Mouse (Mus musculus): ENCODE measurements around the gene Fam57b. TPM values are rescaled to one million over a fixed set of nuclear protein-coding genes. Genes with fewer than 3 reads are reported as not detected.

Gene Fam57b
- polyA plus RNA-seq, 1 experiment: 0.94 TPM

DNA sequence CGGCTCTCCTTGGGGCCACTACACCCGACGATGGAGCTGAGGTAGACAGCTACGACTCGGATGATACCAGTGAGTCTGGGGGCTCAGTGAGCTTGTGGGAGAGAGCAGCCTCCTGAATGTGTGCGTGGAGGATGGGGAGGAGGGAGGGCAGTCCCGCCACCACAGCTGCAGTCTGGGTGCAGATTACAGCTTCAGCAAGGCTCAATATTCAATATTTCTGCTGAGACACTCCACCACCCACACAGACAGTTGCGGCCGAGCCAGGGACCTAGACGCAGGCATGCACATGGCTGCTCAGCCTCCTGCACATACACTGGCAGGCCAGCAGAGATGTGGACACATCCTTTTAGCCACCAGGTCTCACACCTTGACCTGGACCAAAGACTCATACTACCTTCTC lies 51.3 kb downstream of the Fam57b start:
- TF ChIP-seq POLR2AphosphoS2 (IDR thresholded peaks at IDR 0.05; ENCODE audit: insufficient read length, low read depth) (no peak), TCF12 (IDR thresholded peaks at IDR 0.05; ENCODE audit: insufficient read depth, poor library complexity, severe bottlenecking) (no peak), USF1 (IDR thresholded peaks at IDR 0.05; ENCODE audit: low read depth) (no peak), MYOD1 (IDR thresholded peaks at IDR 0.05; ENCODE audit: control insufficient read depth in 1 of 3, insufficient read length in 2 of 3, low read depth in 2 of 3) (no peak), CEBPB (IDR thresholded peaks at IDR 0.05; ENCODE audit: insufficient read depth, poor library complexity, severe bottlenecking) (no peak), MYOG (IDR thresholded peaks at IDR 0.05; ENCODE audit: control insufficient read depth in 1 of 3, insufficient read depth in 1 of 3, insufficient read length in 2 of 3, low read depth in 2 of 3) (no peak), TCF3 (IDR thresholded peaks at IDR 0.05; ENCODE audit: insufficient read length, low read depth) (no peak), MAX (IDR thresholded peaks at IDR 0.05; ENCODE audit: low read depth) (no peak)
- Histone ChIP-seq H3K27me3 (ENCODE audit: control insufficient read depth, insufficient read depth, insufficient read length) (peaks cover 37% of the 10 kb centered on the region), H3K4me2 (ENCODE audit: low read depth) (no peak overlapping the region), H3K36me3 (ENCODE audit: control insufficient read depth, insufficient read depth) (peaks cover 5% of the 10 kb centered on the region), H3K79me2 (ENCODE audit: control insufficient read depth, insufficient read depth) (no peaks in the 10 kb centered on the region), H3K4me3 (no peak overlapping the region), H3ac (ENCODE audit: control insufficient read depth, insufficient read length) (no peak overlapping the region)

DNA sequence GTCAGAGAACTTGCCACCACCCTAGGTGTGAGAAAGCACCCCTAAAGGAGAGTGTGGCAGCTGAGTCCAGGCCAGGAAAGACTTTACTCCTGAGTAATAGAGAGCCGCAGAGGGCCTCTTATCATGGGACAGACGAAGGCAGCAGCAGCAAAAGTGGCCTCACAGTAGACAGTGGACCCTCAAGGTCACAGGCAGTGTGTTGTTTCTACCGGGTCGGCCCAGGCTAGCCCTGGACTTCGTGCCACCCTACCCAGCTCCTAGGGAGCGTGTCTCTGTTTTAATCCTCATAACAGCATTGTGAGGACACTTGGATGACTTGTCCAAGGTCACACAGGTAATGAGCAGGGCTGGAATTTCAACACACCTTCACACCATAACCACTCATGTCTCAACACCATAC lies 52.7 kb downstream of the Fam57b start:
- Histone ChIP-seq H3K27me3 (ENCODE audit: control insufficient read depth, insufficient read depth, insufficient read length) (peaks cover 26% of the 10 kb centered on the region), H3K4me3 (no peak overlapping the region), H3K36me3 (ENCODE audit: control insufficient read depth, insufficient read depth) (peaks cover 8% of the 10 kb centered on the region), H3K79me2 (ENCODE audit: control insufficient read depth, insufficient read depth) (no peaks in the 10 kb centered on the region), H3K4me2 (ENCODE audit: low read depth) (no peak overlapping the region), H3ac (ENCODE audit: control insufficient read depth, insufficient read length) (no peak overlapping the region)
- TF ChIP-seq TCF3 (IDR thresholded peaks at IDR 0.05; ENCODE audit: insufficient read length, low read depth): no peak
- TF ChIP-seq TCF12 (IDR thresholded peaks at IDR 0.05; ENCODE audit: insufficient read depth, poor library complexity, severe bottlenecking): no peak
- no peak for TF ChIP-seq POLR2AphosphoS2 (IDR thresholded peaks at IDR 0.05; ENCODE audit: insufficient read length, low read depth)
- TF ChIP-seq MYOG (IDR thresholded peaks at IDR 0.05; ENCODE audit: control insufficient read depth in 1 of 3, insufficient read depth in 1 of 3, insufficient read length in 2 of 3, low read depth in 2 of 3): no peak
- no peak for TF ChIP-seq MAX (IDR thresholded peaks at IDR 0.05; ENCODE audit: low read depth)
- no peak for TF ChIP-seq MYOD1 (IDR thresholded peaks at IDR 0.05; ENCODE audit: control insufficient read depth in 1 of 3, insufficient read length in 2 of 3, low read depth in 2 of 3)
- no peak for TF ChIP-seq REST (IDR thresholded peaks at IDR 0.05; ENCODE audit: insufficient read depth, insufficient read length)
- TF ChIP-seq SRF (IDR thresholded peaks at IDR 0.05; ENCODE audit: control insufficient read depth, insufficient read length, low read depth): no peak
- no peak for TF ChIP-seq POLR2A (IDR thresholded peaks at IDR 0.05; ENCODE audit: insufficient read length, low read depth)
- no peak for TF ChIP-seq CEBPB (IDR thresholded peaks at IDR 0.05; ENCODE audit: insufficient read depth, poor library complexity, severe bottlenecking)
- no peak for TF ChIP-seq E2F4 (IDR thresholded peaks at IDR 0.05; ENCODE audit: insufficient read depth)
- no peak for TF ChIP-seq USF1 (IDR thresholded peaks at IDR 0.05; ENCODE audit: low read depth)

DNA sequence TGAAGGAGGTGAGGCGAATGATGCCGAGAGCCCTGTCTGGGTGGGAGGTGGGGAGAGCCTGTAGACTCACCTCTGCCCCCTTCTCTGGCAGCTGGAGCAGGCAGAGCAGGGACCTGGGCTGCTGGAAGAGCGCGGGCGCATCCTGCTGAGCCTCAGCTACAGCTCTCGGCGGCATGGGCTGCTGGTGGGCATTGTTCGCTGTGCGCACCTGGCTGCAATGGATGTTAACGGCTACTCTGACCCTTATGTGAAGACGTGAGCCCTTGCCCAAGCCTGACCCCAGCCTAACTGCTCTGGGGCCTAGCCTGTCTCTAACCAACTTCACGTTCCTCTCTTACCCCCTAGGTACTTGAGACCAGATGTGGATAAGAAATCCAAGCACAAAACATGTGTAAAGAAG lies 53.7 kb downstream of the Fam57b start:
- Histone ChIP-seq H3K4me2 (ENCODE audit: low read depth) (no peak overlapping the region), H3K27me3 (ENCODE audit: control insufficient read depth, insufficient read depth, insufficient read length) (peaks cover 22% of the 10 kb centered on the region), H3ac (ENCODE audit: control insufficient read depth, insufficient read length) (no peak overlapping the region), H3K4me3 (no peak overlapping the region), H3K79me2 (ENCODE audit: control insufficient read depth, insufficient read depth) (no peaks in the 10 kb centered on the region), H3K36me3 (ENCODE audit: control insufficient read depth, insufficient read depth) (peaks cover 8% of the 10 kb centered on the region)
- peak; percentile 92 for TF ChIP-seq POLR2AphosphoS2 (IDR thresholded peaks at IDR 0.05; ENCODE audit: insufficient read length, low read depth)
- TF ChIP-seq MAX (IDR thresholded peaks at IDR 0.05; ENCODE audit: low read depth): no peak
- peak; percentile 22 for TF ChIP-seq POLR2A (IDR thresholded peaks at IDR 0.05; ENCODE audit: insufficient read length, low read depth)

DNA sequence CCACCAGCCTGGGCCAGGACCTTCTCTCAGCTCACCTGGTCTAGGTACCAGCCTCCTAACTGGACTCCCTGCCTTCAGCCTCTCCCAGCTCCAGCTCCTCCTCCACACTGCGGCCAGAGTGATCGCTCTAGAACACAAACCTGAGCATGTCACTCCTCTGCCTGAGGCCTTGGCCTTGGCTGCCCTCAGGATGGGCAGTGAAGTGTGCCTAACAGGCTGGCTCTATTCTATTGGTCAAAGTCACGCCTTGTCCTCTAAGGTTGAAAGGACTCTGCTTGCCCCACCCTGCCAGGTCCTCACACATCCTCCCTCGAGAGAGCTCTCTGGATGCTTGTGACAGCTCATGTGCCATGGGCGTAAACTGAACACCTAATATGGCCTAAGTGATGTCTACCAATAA lies 56.0 kb downstream of the Fam57b start:
- Histone ChIP-seq H3K27me3 (ENCODE audit: control insufficient read depth, insufficient read depth, insufficient read length) (peaks cover 7% of the 10 kb centered on the region), H3ac (ENCODE audit: control insufficient read depth, insufficient read length) (no peak overlapping the region), H3K4me3 (no peak overlapping the region), H3K79me2 (ENCODE audit: control insufficient read depth, insufficient read depth) (no peaks in the 10 kb centered on the region), H3K4me2 (ENCODE audit: low read depth) (no peak overlapping the region), H3K36me3 (ENCODE audit: control insufficient read depth, insufficient read depth) (peaks cover 8% of the 10 kb centered on the region)
- TF ChIP-seq TCF12 (IDR thresholded peaks at IDR 0.05; ENCODE audit: insufficient read depth, poor library complexity, severe bottlenecking) (no peak), CEBPB (IDR thresholded peaks at IDR 0.05; ENCODE audit: insufficient read depth, poor library complexity, severe bottlenecking) (no peak), MYOG (IDR thresholded peaks at IDR 0.05; ENCODE audit: control insufficient read depth in 1 of 3, insufficient read depth in 1 of 3, insufficient read length in 2 of 3, low read depth in 2 of 3) (no peak), SRF (IDR thresholded peaks at IDR 0.05; ENCODE audit: control insufficient read depth, insufficient read length, low read depth) (no peak), MYOD1 (IDR thresholded peaks at IDR 0.05; ENCODE audit: control insufficient read depth in 1 of 3, insufficient read length in 2 of 3, low read depth in 2 of 3) (no peak), TCF3 (IDR thresholded peaks at IDR 0.05; ENCODE audit: insufficient read length, low read depth) (no peak), MAX (IDR thresholded peaks at IDR 0.05; ENCODE audit: low read depth) (no peak), REST (IDR thresholded peaks at IDR 0.05; ENCODE audit: insufficient read depth, insufficient read length) (no peak), POLR2AphosphoS2 (IDR thresholded peaks at IDR 0.05; ENCODE audit: insufficient read length, low read depth) (no peak), USF1 (IDR thresholded peaks at IDR 0.05; ENCODE audit: low read depth) (no peak), E2F4 (IDR thresholded peaks at IDR 0.05; ENCODE audit: insufficient read depth) (no peak), POLR2A (IDR thresholded peaks at IDR 0.05; ENCODE audit: insufficient read length, low read depth) (no peak)

DNA sequence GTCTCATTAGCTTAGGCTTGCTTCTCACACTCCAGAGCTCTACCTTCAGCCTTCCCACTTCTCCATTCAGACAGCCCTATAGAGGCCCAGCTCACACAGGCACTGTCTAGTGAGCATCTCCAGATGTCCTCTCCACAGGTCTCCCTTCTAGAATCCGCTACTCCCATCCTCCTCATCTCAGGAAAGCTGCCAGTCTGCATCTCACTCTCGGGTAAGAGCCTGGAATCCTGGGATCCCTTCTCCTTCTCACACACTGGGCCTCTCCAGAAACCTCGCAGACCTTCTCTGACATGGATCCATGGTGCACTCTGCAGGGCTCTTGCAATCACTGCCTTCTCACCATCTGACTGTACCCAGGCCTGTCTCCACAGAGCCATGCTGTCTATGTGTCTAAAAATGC lies 58.2 kb downstream of the Fam57b start:
- TF ChIP-seq MYOD1 (IDR thresholded peaks at IDR 0.05; ENCODE audit: control insufficient read depth in 1 of 3, insufficient read length in 2 of 3, low read depth in 2 of 3) (no peak), USF1 (IDR thresholded peaks at IDR 0.05; ENCODE audit: low read depth) (no peak), MYOG (IDR thresholded peaks at IDR 0.05; ENCODE audit: control insufficient read depth in 1 of 3, insufficient read depth in 1 of 3, insufficient read length in 2 of 3, low read depth in 2 of 3) (no peak), SRF (IDR thresholded peaks at IDR 0.05; ENCODE audit: control insufficient read depth, insufficient read length, low read depth) (no peak), TCF3 (IDR thresholded peaks at IDR 0.05; ENCODE audit: insufficient read length, low read depth) (no peak), TCF12 (IDR thresholded peaks at IDR 0.05; ENCODE audit: insufficient read depth, poor library complexity, severe bottlenecking) (no peak), CEBPB (IDR thresholded peaks at IDR 0.05; ENCODE audit: insufficient read depth, poor library complexity, severe bottlenecking) (no peak), POLR2A (IDR thresholded peaks at IDR 0.05; ENCODE audit: insufficient read length, low read depth) (no peak), E2F4 (IDR thresholded peaks at IDR 0.05; ENCODE audit: insufficient read depth) (no peak), MAX (IDR thresholded peaks at IDR 0.05; ENCODE audit: low read depth) (no peak), REST (IDR thresholded peaks at IDR 0.05; ENCODE audit: insufficient read depth, insufficient read length) (no peak), POLR2AphosphoS2 (IDR thresholded peaks at IDR 0.05; ENCODE audit: insufficient read length, low read depth) (no peak)
- H3K79me2 ChIP-seq (ENCODE audit: control insufficient read depth, insufficient read depth): peaks cover 3% of the 10 kb centered on the region
- H3K27me3 ChIP-seq (ENCODE audit: control insufficient read depth, insufficient read depth, insufficient read length): no peaks in the 10 kb centered on the region
- H3K4me2 ChIP-seq (ENCODE audit: low read depth): no peak overlapping the region
- no peak overlapping the region for H3K4me3 ChIP-seq
- no peak overlapping the region for H3ac ChIP-seq (ENCODE audit: control insufficient read depth, insufficient read length)
- peaks cover 8% of the 10 kb centered on the region for H3K36me3 ChIP-seq (ENCODE audit: control insufficient read depth, insufficient read depth)

All from myocyte (in vitro differentiated cells).